Mouse (Mus musculus) cerebellum, adult 2 months (tissue): ENCODE results near the gene Ppp1r18.

Experiments
- CTCF ChIP-seq: fragments of 200-500 bp; IDR thresholded peaks from 2 replicates; pipeline ENCODE4 v1.5.1; 2011; ENCODE audit warnings: low read depth, mild to moderate bottlenecking, control low read depth, low read length, moderate library complexity, borderline replicate concordance; ENCODE audit not compliant: insufficient read depth
- POLR2A ChIP-seq: fragments of 200-500 bp; IDR thresholded peaks from 2 replicates; pipeline ENCODE4 v1.6.1; 2011; ENCODE audit warnings: low read length, control low read depth, borderline replicate concordance; ENCODE audit not compliant: insufficient read depth

DNA sequence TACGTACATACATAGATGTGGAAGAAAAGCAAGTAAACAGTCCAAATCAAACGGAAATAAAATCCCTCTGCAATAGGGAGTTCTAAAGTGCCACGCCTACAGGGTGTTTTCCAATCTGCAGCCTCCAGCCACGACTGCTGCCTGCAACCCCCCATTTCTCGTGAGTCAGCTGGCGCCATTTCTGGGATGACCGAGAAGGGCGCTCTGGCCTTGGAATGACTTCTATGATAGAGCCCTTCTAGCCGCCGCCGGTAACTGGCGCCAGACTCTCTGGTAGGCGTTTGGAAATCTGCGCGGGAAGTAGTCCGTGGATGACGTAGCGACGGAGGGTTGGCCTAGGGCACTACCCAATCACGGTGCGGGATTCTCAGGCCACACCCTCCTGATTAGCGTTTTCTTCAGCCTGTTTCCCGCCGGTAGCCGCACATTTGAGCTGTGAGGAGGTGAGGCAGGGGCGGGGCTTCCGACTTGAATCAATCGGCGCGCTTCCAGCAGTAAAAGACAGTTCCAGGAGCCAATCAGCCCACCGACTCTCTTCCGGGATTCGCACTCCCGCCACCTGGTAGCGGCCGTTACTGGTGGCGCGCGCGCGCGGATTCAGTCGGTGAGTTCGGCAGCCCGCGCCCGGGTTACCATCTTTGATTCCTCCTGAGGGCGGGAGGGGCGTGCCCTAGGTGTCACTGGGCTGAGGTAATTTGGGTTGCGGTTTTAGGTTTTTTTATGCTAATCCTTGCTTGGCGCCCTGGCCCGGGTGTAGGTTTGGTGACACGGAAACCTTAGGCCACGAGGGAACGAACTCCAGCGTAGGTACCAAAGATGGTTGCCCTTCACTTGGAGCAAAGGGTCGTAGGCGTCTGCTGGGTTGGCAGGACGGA, 24.1 kb upstream of the Ppp1r18 start, which contains the start of gene Mdc1:
- TF ChIP-seq CTCF (no peak), POLR2A (peak; percentile 69; the same call in 1 of the 2 replicates)
